Mouse (Mus musculus) embryo, embryonic 10 days (tissue): ENCODE measurements around the gene Adck2.

ENCODE experiments used
- DNase-seq: peaks from one replicate; pipeline ENCODE4 v3.0.0-alpha.2; 2015; ENCODE audit warnings: low spot score

Adck2 gene

GRCm38 (mm10) chr6:39557723-39558261, 15.9 kb upstream of the Adck2 start, which contains the start of gene Dennd2a:
TSS of gene Dennd2a (minus strand) at chr6:39557867.
- DNase-seq = peak; percentile 96

- peak; percentile 47 for DNase-seq
Measured at GRCm38 (mm10) chr6:39559276-39559939, 14.3 kb upstream of the Adck2 start.

DNA sequence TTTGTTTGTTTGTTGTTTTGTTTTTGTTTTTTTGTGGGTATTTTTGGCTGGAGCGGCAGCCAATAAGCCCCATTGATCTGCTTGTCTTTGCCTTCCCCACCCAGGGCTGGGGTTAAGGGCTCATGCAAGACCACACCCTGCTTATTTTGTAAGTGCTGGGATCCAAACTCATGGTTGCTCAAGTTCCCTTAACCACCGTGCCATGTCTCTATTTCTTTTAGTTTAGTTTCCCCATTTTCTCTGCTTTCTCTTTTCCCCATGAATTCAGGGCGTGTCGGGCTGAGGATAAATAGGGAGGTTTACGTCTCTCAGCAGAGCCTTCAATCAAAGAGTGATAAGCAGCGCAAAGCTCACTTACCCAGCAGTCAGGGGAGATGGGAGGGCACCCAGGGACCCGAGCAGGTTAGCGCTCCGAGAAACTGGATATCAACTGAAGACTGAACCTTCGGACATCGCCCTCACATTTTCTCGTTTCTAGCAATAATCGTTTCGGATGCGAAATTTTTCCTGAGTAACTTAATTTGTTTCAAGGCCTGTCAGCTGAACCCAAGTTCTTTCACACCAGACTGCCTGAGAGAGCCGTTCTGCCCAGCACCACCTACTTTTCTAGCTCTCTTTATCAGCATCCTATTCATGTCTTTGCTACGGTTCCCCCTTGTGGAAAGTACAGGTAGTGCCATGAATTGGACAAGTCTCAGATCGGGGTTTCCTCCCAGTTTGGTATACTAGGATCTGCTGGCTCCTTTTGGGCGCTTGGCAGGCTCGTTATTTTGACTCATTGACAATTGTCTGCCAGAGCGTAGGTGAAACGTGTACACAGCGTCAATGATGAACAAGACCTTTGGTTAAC, 11.3 kb upstream of the Adck2 start:
- DNase-seq = peak; percentile 94

GRCm38 (mm10) chr6:39567528-39567927, 6.1 kb upstream of the Adck2 start:
- peak; percentile 78 for DNase-seq

- no peak for DNase-seq
Measured at GRCm38 (mm10) chr6:39570426-39570825, 3.2 kb upstream of the Adck2 start.

- DNase-seq = no peak
Measured at GRCm38 (mm10) chr6:39574555-39574869, 839 bp downstream of the Adck2 start.

DNA sequence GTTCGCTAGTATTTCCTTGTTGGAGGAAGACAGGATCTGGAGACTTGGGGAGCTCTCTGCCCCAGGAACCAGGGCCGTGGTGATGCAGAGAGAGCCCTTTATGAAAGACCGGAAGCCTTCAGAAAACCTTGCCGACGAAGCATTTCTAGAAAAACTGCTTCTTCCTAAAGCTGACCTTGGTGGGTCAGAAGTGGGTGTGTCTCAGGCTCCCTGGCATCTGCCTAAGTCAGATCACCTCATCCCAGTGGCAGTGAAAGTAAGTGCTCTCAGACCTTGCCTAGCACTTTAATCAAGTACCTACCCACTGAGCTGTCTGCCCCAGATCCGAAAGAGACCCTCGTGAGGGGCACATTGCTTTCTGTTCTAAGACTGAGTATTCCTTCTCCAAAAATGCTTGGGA, 1.3 kb downstream of the Adck2 start:
- DNase-seq = no peak

DNA sequence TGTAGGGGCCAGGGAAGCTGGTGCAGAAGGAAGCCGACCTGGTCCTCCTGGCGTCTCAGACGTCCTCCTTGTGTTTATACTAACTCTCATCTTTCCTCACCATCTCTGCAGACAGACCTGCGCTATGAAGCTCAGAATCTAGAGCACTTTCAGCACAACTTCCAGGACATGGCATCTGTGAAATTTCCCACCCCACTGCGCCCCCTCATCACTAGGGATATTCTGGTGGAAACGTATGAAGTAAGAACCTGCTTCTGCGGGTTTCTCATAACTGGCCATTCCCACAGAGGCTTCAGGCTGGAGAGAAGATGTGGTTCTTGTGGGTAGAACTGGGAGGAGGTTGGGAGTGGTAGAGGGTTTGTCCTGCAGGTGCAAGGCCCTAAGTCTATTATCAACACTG, 5.9 kb downstream of the Adck2 start:
- DNase-seq = no peak

GRCm38 (mm10) chr6:39580558-39580957, 6.9 kb downstream of the Adck2 start:
- no peak for DNase-seq

DNA sequence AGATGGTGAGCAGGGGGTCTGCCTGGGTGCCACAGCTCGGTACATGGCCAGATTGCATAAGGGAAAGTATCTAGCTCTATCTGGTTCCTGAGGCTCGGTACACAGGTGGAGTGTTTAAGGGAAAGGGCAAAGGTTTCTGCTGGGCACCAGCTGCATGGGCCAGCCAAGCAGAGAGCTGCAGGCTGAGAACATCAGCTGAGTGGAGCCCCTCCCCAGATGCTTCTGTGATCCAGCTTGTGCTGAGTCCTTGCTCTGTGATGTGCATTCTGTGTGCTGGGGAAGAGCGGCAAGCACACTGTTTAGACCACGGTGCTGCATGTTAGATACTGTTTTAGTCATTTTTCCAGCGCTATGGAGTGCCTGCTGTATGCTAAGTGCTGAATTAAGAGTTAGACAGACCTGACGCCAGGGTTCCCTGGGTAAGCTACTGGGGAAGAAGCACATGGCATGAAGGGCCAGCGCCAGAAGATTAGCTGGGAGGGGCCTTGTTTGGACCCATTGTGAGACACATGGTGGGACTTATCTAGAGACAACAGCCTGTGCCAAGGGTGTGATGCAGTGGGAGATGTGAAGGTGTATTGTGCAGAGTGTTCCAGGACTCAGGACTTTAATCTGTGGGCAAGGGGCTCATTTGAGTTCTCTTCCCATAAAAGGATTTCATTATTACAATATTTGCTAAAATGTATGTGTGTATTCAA, 7.6 kb downstream of the Adck2 start:
- DNase-seq = no peak

DNA sequence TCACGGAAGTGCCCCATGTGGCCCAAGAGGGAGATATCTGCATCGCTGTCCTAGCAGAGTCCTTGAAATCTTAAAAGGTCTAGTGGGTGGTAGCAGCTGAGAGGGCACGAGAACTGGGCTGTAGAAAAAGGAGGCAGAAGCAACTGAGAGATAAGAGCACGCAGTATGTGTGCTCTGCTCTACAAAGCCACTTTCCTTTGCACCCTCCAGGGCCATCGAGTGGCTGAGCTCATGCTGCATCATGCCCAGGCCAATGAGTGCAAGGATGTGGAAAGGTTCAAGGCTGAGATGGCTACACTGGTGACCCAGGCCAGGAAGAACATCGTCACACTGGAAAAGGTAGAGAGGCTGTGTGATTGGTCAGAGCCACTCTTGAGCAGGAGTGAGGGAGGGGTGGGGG, 11.8 kb downstream of the Adck2 start, which contains the start of gene Gm42420:
Gene Gm42420, plus strand, starts transcription at position 237 of the 400 bp plus-strand sequence.
- no peak for DNase-seq

- no peak for DNase-seq
Measured at GRCm38 (mm10) chr6:39591481-39591880, 17.8 kb downstream of the Adck2 start.

GRCm38 (mm10) chr6:39592401-39593214, 18.9 kb downstream of the Adck2 start, which contains the start of gene Ndufb2:
TSS of gene Ndufb2 (plus strand) at chr6:39592574.
- DNase-seq = peak; percentile 99

- no peak for DNase-seq
Measured at GRCm38 (mm10) chr6:39600851-39601250, 27.2 kb downstream of the Adck2 start.

DNA sequence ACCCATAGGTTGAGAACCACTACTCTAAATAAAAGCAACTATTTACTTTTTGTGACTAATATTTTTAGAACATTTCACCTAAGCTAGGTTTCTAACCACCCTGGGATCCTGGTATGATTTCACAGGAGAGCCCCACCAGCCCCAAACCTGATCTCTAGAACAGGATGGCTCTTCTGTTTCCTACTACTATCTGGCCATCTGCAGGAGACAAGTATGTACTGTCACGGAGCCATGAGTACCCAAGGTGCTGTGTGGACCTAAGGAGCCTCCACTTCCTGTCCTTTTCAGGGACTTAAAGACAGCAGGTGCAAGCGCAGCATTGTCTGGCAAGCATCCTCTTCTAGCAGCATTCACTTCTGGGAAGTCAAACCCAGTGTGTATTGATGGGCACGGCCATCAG, 28.2 kb downstream of the Adck2 start:
- DNase-seq = no peak

- DNase-seq = no peak
Measured at GRCm38 (mm10) chr6:39604565-39604964, 30.9 kb downstream of the Adck2 start.

DNA sequence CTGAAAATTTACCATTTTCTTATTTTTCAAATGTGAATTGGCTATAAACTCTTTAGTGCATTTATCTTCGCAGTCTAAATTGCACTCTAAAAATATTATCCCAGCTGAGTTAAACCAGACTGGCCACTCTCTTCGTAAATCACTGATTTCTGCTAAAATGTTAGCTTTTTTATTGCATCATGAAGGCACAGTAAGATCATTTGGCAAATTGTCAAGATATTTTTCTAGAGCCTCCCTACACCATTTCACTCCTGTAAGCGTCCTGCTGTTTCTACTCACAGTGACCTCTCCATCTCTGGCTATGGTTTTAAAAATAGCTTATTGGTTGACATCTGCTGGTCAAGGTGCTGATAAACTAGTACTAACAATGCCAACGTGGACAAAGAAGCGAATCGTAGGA, 32.4 kb downstream of the Adck2 start:
- no peak for DNase-seq

- no peak for DNase-seq
Measured at GRCm38 (mm10) chr6:39606862-39607261, 33.2 kb downstream of the Adck2 start.

DNA sequence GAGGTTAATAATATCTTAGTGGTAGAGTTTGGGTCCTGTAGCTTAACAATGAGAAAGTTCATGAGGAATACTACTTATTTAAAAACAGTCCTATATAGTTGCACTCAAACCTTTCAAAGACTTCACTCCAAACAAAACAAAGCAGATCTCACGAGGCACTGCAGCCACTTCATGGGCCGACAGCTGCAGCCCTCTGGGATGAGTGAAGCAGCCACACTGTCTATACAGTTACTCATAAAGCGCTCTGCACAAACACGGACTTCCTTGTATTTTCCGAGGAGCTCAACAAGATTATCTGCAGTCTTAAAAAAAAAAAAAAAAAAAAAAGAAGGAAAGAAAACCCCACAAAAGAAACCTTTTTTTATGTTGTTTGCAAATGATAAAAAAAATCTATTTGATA, 33.7 kb downstream of the Adck2 start:
- DNase-seq = no peak

- DNase-seq = no peak
Measured at GRCm38 (mm10) chr6:39610207-39610606, 36.5 kb downstream of the Adck2 start.

DNA sequence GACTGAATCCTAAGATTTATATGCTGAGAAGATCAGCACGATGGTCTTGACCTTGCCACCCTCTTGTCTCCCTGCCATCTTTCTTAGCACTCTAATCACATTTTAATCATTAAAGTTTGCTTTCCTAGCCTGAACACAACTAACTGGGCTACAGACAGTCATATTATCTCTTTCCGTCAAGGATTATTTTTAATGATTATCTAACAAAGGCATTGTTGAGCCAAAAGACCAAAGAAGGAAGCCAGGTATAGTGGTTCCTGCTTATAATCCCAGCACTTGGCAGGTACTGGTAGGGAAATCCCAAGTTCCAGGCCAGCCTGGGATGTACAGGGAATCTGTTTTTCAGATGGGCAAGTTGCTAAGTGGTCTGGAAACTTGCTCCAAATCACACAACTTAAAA, 37.6 kb downstream of the Adck2 start:
- DNase-seq = no peak
